Mouse (Mus musculus) CD4-positive helper T cell, adult 2 months (primary cell): ENCODE measurements around the gene Nags.

Experiments
- DNase-seq: peaks from one replicate; pipeline ENCODE4 v3.0.0-alpha.2; 2012; ENCODE audit warnings: low read depth, missing footprints, low spot score

Nags gene

GRCm38 (mm10) chr11:102145471-102146001 is at the start of gene Nags:
Gene Nags, plus strand, starts transcription at chr11:102145513.
- no peak for DNase-seq

- no peak for DNase-seq
These were observed 49.6 kb upstream of the Nags start for GRCm38 (mm10) chr11:102095676-102096075.

- DNase-seq, result no peak
These were observed 48.9 kb upstream of the Nags start for GRCm38 (mm10) chr11:102096446-102096845.

GRCm38 (mm10) chr11:102096887-102097391 is 48.4 kb upstream of the Nags start:
- peak; percentile 82 for DNase-seq

- DNase-seq, result no peak
These were observed 44.1 kb upstream of the Nags start, which contains the start of gene Ppy for GRCm38 (mm10) chr11:102101219-102101618. Gene Ppy, minus strand, starts transcription at chr11:102101319.

- DNase-seq, result peak; percentile 53
These were observed 42.6 kb upstream of the Nags start for GRCm38 (mm10) chr11:102102485-102103258.

GRCm38 (mm10) chr11:102106911-102107310 is 38.4 kb upstream of the Nags start:
- DNase-seq, result no peak

GRCm38 (mm10) chr11:102107732-102108131 is 37.6 kb upstream of the Nags start, which contains the start of gene Pyy:
Gene Pyy, minus strand, starts transcription at chr11:102107832.
- DNase-seq, result no peak

GRCm38 (mm10) chr11:102111576-102111975 is 33.7 kb upstream of the Nags start:
- DNase-seq, result no peak

- no peak for DNase-seq
These were observed 29.1 kb upstream of the Nags start for GRCm38 (mm10) chr11:102116241-102116640.

GRCm38 (mm10) chr11:102117386-102117785 is 27.9 kb upstream of the Nags start:
- no peak for DNase-seq

GRCm38 (mm10) chr11:102134516-102134915 is 10.8 kb upstream of the Nags start:
- no peak for DNase-seq

GRCm38 (mm10) chr11:102137625-102138446 is 7.5 kb upstream of the Nags start:
- DNase-seq, result no peak

GRCm38 (mm10) chr11:102138447-102138740 is 6.9 kb upstream of the Nags start:
- peak; percentile 64 for DNase-seq

GRCm38 (mm10) chr11:102140508-102140907 is 4.8 kb upstream of the Nags start:
- DNase-seq, result peak; percentile 59

GRCm38 (mm10) chr11:102142355-102142754 is 3.0 kb upstream of the Nags start:
- DNase-seq, result no peak

- DNase-seq, result no peak
These were observed 299 bp upstream of the Nags start for GRCm38 (mm10) chr11:102144957-102145470.

GRCm38 (mm10) chr11:102146005-102146404 is 692 bp downstream of the Nags start:
- DNase-seq, result no peak

- no peak for DNase-seq
These were observed 1.2 kb downstream of the Nags start for GRCm38 (mm10) chr11:102146531-102146930.

GRCm38 (mm10) chr11:102147213-102147989 is 2.1 kb downstream of the Nags start:
- no peak for DNase-seq
